Mouse (Mus musculus) limb, embryonic 13.5 days (tissue): ENCODE results near the gene Dnah10. TPM values are rescaled to one million over a fixed set of nuclear protein-coding genes. Genes with fewer than 3 reads are reported as not detected.

Experiments used
- ATAC-seq: fragments of 200-750 bp; cut with Nextera tagmentation; 2 replicates; pipeline ENCODE4 v1.8.0; 2017; ENCODE audit warnings: low read depth, moderate number of reproducible peaks, moderate TSS enrichment; ENCODE audit not compliant: low FRiP score
- H3K27ac ChIP-seq: fragments of 300-500 bp; sonication (generic); 2 replicates; pipeline ENCODE4 v1.5.1; 2015; ENCODE audit warnings: inconsistent platforms, mild to moderate bottlenecking, moderate library complexity
- H3K27me3 ChIP-seq: fragments of 300-500 bp; sonication (generic); 2 replicates; pipeline ENCODE4 v1.6.1; 2015; ENCODE audit warnings: mild to moderate bottlenecking, inconsistent platforms
- H3K36me3 ChIP-seq: fragments of 300-500 bp; sonication (generic); 2 replicates; pipeline ENCODE4 v1.6.1; 2015; ENCODE audit warnings: inconsistent platforms, mild to moderate bottlenecking, moderate library complexity
- H3K4me1 ChIP-seq: fragments of 300-500 bp; sonication (generic); 2 replicates; pipeline ENCODE4 v1.6.1; 2015; ENCODE audit warnings: inconsistent platforms
- H3K4me2 ChIP-seq: fragments of 300-500 bp; sonication (generic); replicated peaks from 2 replicates; pipeline ENCODE4 v1.6.1; 2015; ENCODE audit warnings: inconsistent platforms, mild to moderate bottlenecking, moderate library complexity
- H3K4me3 ChIP-seq: fragments of 300-500 bp; sonication (generic); 2 replicates; pipeline ENCODE4 v1.5.1; 2015; ENCODE audit warnings: moderate library complexity, mild to moderate bottlenecking, inconsistent platforms
- H3K9ac ChIP-seq: fragments of 300-500 bp; sonication (generic); 2 replicates; pipeline ENCODE4 v1.6.1; 2015; ENCODE audit warnings: mild to moderate bottlenecking, inconsistent platforms
- H3K9me3 ChIP-seq: fragments of 300-500 bp; sonication (generic); 2 replicates; pipeline ENCODE4 v1.6.1; 2016; ENCODE audit warnings: inconsistent platforms
- WGBS: fragments of 180-500 bp; shearing (Covaris S2); methylation state at CpG from one replicate; pipeline ENCODE4 v1.1.7; 2015; 5-methylcytosine and 5-hydroxymethylcytosine counted together
- polyA plus RNA-seq: library from polyadenylated mRNA; unstranded; fragments of >200 nt; fragmentation: Nextera tagmentation; extraction: Ambion mirVana; gene quantifications from 2 replicates; pipeline ENCODE4 v1.2.1, GENCODE M21; 2015

The Dnah10 gene
- polyA plus RNA-seq, 1 experiment from 2014 or later, result 0.11 TPM

DNA sequence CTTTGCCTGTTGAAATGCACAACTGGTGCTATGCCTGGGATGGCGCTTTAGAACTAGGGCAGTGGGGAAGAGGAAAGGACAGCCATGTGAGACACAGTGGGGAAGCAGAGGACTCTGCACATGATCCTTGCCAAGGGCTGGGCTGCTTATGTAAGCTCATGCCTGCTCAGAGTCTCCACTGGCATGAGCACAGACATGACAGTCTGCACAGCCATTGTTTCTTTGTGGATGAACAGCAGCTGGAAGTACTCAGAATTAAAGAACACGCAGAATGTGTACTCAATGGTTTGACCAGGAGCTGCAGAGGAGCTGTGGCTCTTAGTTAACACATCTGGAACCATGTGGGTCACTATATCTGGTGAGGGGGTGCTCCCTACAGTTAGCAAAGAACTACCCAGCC is 128.2 kb downstream of the Dnah10 start:
- WGBS, result 68% methylated on average over 2 of the region's 2 CpGs
- Histone ChIP-seq H3K9ac (no peak overlapping the region), H3K4me1 (0 out of 2 replicates have a peak, but pooled peaks cover 5% of the 10 kb centered on the region), H3K27me3 (no peaks in the 10 kb centered on the region), H3K27ac (no peak overlapping the region), H3K9me3 (no peaks in the 10 kb centered on the region), H3K4me2 (no peak overlapping the region), H3K4me3 (no peak overlapping the region), H3K36me3 (no peaks in the 10 kb centered on the region)
- ATAC-seq, result no peak

GRCm38 (mm10) chr5:124854202-124854601 is 129.3 kb downstream of the Dnah10 start:
- 0 out of 2 replicates have a peak, but pooled peaks cover 5% of the 10 kb centered on the region for H3K4me1 ChIP-seq
- H3K27me3 ChIP-seq, result peaks cover 7% of the 10 kb centered on the region; the same call in 1 of the 2 replicates
- no peak overlapping the region for H3K4me3 ChIP-seq
- H3K9ac ChIP-seq, result no peak overlapping the region
- 87% methylated on average over 4 of the region's 4 CpGs for WGBS
- no peaks in the 10 kb centered on the region for H3K36me3 ChIP-seq
- no peaks in the 10 kb centered on the region for H3K9me3 ChIP-seq
- no peak overlapping the region for H3K27ac ChIP-seq
- no peak for ATAC-seq
- no peak overlapping the region for H3K4me2 ChIP-seq

DNA sequence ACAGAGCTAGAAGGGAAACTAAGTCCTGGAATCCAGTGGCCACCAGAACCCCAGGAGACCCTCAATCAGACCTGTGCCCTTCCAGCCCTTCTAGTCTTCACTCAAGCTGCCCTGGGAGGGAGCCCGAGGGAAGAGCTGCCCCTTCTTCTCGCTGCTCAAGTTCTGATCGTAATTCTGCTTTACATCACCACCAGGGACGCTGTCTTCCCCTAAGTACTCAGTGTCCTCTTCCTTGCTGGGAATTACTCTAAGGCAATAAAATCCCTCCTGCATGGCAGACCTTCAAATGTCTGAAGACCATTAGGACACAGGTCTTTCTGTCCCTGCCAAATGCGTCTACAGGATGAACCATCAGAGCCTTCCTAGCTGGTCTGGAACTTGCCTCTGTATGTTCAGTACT is 135.1 kb downstream of the Dnah10 start:
- no peaks in the 10 kb centered on the region for H3K9me3 ChIP-seq
- no peak overlapping the region for H3K27ac ChIP-seq
- ATAC-seq, result no peak
- peaks cover 32% of the 10 kb centered on the region for H3K27me3 ChIP-seq
- H3K4me3 ChIP-seq, result no peak overlapping the region
- WGBS, result 8% methylated on average over 5 of the region's 5 CpGs
- no peak overlapping the region for H3K4me2 ChIP-seq
- H3K36me3 ChIP-seq, result peaks cover 2% of the 10 kb centered on the region; the same call in 1 of the 2 replicates
- H3K9ac ChIP-seq, result no peak overlapping the region
- H3K4me1 ChIP-seq, result peaks cover 22% of the 10 kb centered on the region

GRCm38 (mm10) chr5:124861463-124861862 is 136.6 kb downstream of the Dnah10 start:
- peak overlapping the region; percentile 68 for H3K9ac ChIP-seq
- no peak overlapping the region for H3K27ac ChIP-seq
- H3K9me3 ChIP-seq, result no peaks in the 10 kb centered on the region
- H3K4me3 ChIP-seq, result peak overlapping the region; percentile 70
- peaks cover 32% of the 10 kb centered on the region for H3K27me3 ChIP-seq
- peak overlapping the region; percentile 98 for H3K4me2 ChIP-seq
- under 1% methylated on average over 33 of the region's 33 CpGs for WGBS
- 0 out of 2 replicates have a peak, but pooled peaks have one; percentile 22 for ATAC-seq
- H3K4me1 ChIP-seq, result peaks cover 27% of the 10 kb centered on the region
- H3K36me3 ChIP-seq, result peaks cover 7% of the 10 kb centered on the region

GRCm38 (mm10) chr5:124862013-124862866 is 137.4 kb downstream of the Dnah10 start, which contains the start of the genes Ccdc92 and Zfp664:
Gene Ccdc92 (minus strand): TSS chr5:124862424.
Gene Zfp664 (plus strand): TSS chr5:124862691.
- peak within 1 kb of the TSS; percentile 94 for H3K27ac ChIP-seq
- no peaks in the 10 kb centered on the region for H3K9me3 ChIP-seq
- peak within 1 kb of the TSS; percentile 89 for H3K9ac ChIP-seq
- H3K4me3 ChIP-seq, result peak within 1 kb of the TSS; percentile 70
- peak; percentile 92 for ATAC-seq
- peaks cover 27% of the 10 kb centered on the region for H3K4me1 ChIP-seq
- peak within 1 kb of the TSS; percentile 98 for H3K4me2 ChIP-seq
- peaks cover 8% of the 10 kb centered on the region for H3K36me3 ChIP-seq
- WGBS, result under 1% methylated on average over 79 of the region's 103 CpGs
- H3K27me3 ChIP-seq, result peaks cover 32% of the 10 kb centered on the region

DNA sequence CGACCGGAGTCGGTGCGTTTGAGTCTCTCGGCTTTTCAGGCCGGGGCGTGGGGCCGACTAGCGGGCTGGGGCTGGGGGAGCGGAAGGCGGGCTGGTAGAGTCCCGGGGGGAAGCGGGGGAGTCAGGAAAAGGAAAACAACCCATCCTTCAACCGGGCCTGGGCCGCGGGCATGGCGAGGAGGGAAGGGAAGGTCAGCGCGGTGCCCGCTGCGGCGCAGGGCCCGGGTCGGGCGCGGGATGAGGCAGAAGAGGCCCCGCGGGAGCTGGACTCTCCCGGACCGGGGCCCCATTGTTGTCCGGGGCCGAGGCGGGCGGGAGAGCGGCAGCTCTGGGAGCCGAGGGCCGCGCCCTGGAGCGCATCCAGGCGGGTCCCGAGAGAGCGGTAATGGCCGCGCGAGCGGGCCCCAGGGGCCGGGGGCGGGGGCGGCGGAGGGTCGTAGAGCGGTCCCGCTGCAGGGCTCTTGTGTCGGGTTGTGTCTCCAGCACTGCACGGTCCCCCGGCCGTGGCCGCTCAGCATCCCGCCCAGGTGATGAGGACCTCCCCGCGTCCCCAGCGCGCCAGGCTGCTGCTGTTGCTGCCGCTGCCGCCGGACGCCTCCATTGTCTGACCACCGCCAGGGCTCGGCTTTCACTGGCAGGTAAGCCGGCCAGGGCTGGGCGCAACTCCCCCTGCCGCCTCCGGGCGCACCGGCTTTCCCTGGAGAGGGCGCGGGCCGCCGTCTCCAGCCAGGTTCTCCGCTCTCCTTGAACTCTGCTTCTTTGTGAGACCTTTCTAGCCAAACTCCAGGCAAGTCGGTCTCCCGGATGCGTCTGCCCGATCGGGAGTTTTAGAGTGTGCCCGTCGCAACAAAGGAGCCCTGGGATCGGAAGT is 138.2 kb downstream of the Dnah10 start:
- H3K9ac ChIP-seq, result peak overlapping the region; percentile 89
- no peaks in the 10 kb centered on the region for H3K9me3 ChIP-seq
- WGBS, result under 1% methylated on average over 78 of the region's 88 CpGs
- H3K27ac ChIP-seq, result peak overlapping the region; percentile 94
- H3K4me2 ChIP-seq, result peak overlapping the region; percentile 98
- ATAC-seq, result no peak; the same call in 1 of the 2 replicates
- H3K4me3 ChIP-seq, result peak overlapping the region; percentile 70
- H3K4me1 ChIP-seq, result peaks cover 31% of the 10 kb centered on the region
- peaks cover 17% of the 10 kb centered on the region for H3K36me3 ChIP-seq
- H3K27me3 ChIP-seq, result peaks cover 32% of the 10 kb centered on the region

- no peak overlapping the region for H3K27ac ChIP-seq
- H3K4me2 ChIP-seq, result no peak overlapping the region
- H3K4me1 ChIP-seq, result peaks cover 27% of the 10 kb centered on the region
- H3K27me3 ChIP-seq, result no peaks in the 10 kb centered on the region
- H3K36me3 ChIP-seq, result peaks cover 39% of the 10 kb centered on the region
- ATAC-seq, result no peak
- 43% methylated on average over 4 of the region's 4 CpGs for WGBS
- H3K4me3 ChIP-seq, result no peak overlapping the region
- no peaks in the 10 kb centered on the region for H3K9me3 ChIP-seq
- no peak overlapping the region for H3K9ac ChIP-seq
Measured at GRCm38 (mm10) chr5:124868981-124869380, 144.1 kb downstream of the Dnah10 start.

- no peak for ATAC-seq
- Histone ChIP-seq H3K4me3 (no peak overlapping the region), H3K36me3 (peaks cover 54% of the 10 kb centered on the region), H3K9ac (no peak overlapping the region), H3K4me2 (no peak overlapping the region), H3K27ac (no peak overlapping the region), H3K9me3 (no peaks in the 10 kb centered on the region), H3K4me1 (peaks cover 14% of the 10 kb centered on the region), H3K27me3 (no peaks in the 10 kb centered on the region)
- 74% methylated on average over 2 of the region's 2 CpGs for WGBS
Measured at GRCm38 (mm10) chr5:124872033-124872432, 147.1 kb downstream of the Dnah10 start.

DNA sequence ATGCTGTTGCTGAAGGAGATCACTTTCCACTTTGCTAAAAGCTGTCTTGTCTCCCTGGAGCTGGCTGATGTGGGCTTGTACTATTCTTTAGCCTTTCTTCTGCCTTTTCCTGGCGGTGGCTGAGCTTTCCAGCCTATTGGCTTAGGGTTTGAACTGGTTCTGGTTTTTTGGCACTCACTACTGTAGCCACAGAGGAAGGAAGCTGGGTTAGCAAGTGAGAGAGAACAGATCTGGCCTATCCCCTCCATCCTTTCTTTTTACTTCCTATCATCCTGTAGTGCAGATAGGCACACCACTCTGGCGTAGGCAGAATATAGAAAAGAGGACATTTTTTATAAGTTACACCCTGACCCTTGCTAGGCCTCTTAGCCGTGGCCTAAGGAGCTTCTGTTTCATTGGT is 148.2 kb downstream of the Dnah10 start:
- H3K36me3 ChIP-seq, result peaks cover 46% of the 10 kb centered on the region
- H3K4me2 ChIP-seq, result no peak overlapping the region
- no peaks in the 10 kb centered on the region for H3K9me3 ChIP-seq
- H3K4me1 ChIP-seq, result peaks cover 10% of the 10 kb centered on the region; the same call in 1 of the 2 replicates
- ATAC-seq, result no peak
- no peaks in the 10 kb centered on the region for H3K27me3 ChIP-seq
- 92% methylated on average over 3 of the region's 3 CpGs for WGBS
- no peak overlapping the region for H3K4me3 ChIP-seq
- no peak overlapping the region for H3K9ac ChIP-seq
- no peak overlapping the region for H3K27ac ChIP-seq

- no peak for ATAC-seq
- no peak overlapping the region for H3K27ac ChIP-seq
- H3K4me3 ChIP-seq, result no peak overlapping the region
- no peak overlapping the region for H3K9ac ChIP-seq
- H3K4me2 ChIP-seq, result no peak overlapping the region
- peaks cover 51% of the 10 kb centered on the region for H3K36me3 ChIP-seq
- H3K4me1 ChIP-seq, result peaks cover 9% of the 10 kb centered on the region; the same call in 1 of the 2 replicates
- 89% methylated on average over 6 of the region's 6 CpGs for WGBS
- H3K9me3 ChIP-seq, result no peaks in the 10 kb centered on the region
- no peaks in the 10 kb centered on the region for H3K27me3 ChIP-seq
Measured at GRCm38 (mm10) chr5:124873890-124874601, 149.2 kb downstream of the Dnah10 start.

DNA sequence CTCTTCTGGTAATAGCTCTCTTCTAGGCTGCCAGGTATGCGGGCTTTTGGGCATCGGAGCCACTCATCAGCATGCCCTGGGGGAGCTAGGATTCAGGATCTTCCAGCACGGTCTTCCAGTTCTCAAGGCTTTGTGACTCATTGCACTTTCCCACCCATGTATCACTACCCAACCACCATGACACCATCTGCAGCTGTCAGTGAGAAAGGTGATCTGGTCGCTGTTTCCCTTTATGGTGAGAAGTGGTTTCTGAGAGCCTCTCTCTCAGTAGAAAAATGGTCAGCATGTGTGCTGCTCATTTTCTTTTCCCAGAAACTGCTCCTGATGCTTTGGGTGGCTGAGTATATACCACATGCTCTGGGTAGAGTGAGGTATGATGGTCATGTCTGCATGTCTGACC is 154.4 kb downstream of the Dnah10 start:
- Histone ChIP-seq H3K9me3 (no peaks in the 10 kb centered on the region), H3K27ac (no peak overlapping the region), H3K27me3 (no peaks in the 10 kb centered on the region), H3K4me2 (no peak overlapping the region), H3K9ac (no peak overlapping the region), H3K36me3 (peaks cover 69% of the 10 kb centered on the region), H3K4me1 (peaks cover 14% of the 10 kb centered on the region; the same call in 1 of the 2 replicates), H3K4me3 (no peak overlapping the region)
- no peak for ATAC-seq
- WGBS, result 79% methylated on average over 4 of the region's 4 CpGs
